Mouse (Mus musculus) ES-CJ7 (cell line): Measurements from ENCODE around the gene Hacl1.
A peak's percentile ranks its signal among the peaks of the same experiment; 100 is the strongest.

Experiments
- DNase-seq: peaks from one replicate; pipeline ENCODE4 v3.0.0; 2011; ENCODE audit warnings: low read depth, low spot score

Gene Hacl1

GRCm38 (mm10) chr14:31662555-31663211 lies 21.6 kb upstream of the Hacl1 start:
- peak; percentile 67 for DNase-seq

- DNase-seq, result peak; percentile 80
Measured at GRCm38 (mm10) chr14:31661671-31662554, 20.8 kb upstream of the Hacl1 start.

- no peak for DNase-seq
Measured at GRCm38 (mm10) chr14:31660312-31661093, 19.4 kb upstream of the Hacl1 start.

- no peak for DNase-seq
Measured at GRCm38 (mm10) chr14:31659501-31660181, 18.6 kb upstream of the Hacl1 start.

GRCm38 (mm10) chr14:31658126-31658680 lies 17.1 kb upstream of the Hacl1 start:
- DNase-seq, result no peak

DNA sequence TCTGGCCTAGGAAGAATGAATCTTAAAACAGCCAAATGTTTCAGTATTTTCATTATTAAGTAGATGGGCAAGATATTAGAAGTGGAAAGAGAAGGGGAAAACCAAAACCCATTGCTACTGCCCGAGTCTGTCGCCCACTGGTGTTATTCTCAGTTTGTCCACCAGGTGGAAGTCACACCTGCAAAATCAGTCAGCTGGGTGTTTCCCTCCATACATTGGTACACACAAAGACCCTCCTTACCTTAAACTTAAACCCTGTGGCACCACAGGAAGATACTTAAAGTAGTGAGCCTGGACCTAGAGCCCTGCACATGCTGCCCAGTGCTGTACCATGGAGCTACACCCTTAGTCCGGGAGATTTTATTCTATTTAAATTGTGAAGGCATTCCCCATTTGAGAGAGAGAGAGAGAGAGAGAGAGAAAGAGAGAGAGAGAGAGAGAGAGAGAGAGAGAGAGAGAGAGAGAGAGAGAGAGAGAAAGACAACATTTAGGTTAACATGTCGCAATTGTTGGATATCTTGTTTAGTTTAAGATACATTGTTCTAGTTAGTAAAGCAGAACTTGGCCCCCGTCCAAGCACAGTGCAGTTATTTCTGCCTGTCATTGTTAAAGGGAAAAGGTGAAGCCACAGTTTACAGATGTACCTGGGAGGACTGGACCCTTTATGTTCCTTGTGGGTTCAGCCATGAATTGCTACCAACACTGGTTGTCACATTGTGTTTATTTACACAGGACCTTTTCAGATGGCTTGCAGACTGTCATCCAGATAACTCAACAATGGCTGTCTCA lies 16.0 kb upstream of the Hacl1 start:
- DNase-seq, result peak; percentile 74

- no peak for DNase-seq
Measured at GRCm38 (mm10) chr14:31656386-31656785, 15.3 kb upstream of the Hacl1 start.

DNA sequence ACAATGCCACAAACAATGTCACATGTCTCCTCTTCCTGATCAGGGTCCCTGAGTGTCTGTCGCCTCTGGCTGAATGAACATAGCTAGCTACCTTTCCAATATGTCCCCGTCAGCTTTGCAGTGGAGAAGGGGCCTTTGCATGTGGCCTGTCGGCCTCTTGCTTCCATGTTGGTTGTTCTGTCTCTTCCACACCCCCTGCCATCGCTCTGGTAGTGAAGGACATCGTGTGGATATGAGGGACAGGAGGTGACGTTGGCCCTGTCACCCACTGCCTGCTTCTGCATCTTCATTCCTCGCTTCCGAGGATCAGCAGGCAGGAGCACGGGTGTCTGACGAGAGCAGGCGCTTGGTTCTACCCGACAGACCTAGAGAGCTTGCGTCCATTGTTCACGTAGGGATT lies 14.3 kb upstream of the Hacl1 start:
- no peak for DNase-seq

DNA sequence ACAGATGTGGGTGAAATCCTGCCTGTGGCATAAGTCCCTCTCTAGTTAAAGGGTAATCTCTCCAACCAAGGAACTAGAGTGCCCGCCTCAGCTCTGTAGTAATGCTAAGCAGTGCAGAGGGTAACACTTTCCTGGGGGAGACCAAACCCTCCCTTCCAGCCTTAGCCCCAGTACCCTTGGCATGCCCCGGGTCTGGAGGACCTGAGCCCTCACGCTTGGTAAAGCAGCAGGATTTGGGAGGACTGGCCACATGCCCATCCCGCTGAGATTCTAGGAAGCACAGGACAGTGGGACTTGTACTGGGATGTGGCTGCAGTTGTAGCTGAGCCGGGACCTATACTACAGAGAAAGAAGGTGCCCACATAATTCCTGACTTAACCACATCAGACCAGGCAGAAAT lies 13.7 kb upstream of the Hacl1 start:
- DNase-seq, result no peak

DNA sequence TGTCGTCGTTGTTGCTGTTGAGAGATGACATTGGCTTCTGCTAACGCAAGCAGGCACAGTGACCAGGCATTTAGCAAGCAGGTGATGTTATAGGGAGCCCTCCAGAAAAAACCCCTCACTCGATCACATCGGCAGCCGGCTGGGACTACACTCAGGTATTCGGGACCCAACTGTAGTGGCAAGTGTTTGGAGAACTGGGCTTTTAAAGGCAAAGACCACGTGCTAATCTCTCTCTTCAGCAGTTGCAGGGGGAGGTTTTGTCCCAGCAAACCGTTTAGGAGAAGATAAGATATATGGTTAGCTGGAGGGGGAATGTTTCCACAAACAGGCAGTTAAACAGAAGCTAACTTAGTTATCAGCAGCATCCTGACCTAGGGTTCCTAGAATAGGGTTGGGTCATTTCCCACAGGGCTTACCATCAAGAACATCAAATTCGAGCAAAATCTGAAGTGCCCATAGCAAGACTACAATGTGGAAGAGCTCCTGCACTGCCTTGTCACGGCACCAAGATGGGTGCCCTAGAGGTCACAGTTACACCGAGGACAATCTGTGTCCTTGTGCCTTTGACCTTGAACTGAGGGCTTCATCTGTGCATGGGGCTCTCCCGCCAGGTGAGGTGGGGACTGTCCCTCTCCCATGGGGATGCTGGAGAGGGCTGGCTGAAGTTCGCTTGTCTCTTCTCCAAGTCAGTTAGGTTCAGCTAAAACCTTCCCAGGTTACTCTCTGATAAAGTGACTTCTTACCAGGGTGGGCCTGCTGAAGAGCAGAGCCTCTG lies 12.2 kb upstream of the Hacl1 start:
- DNase-seq, result no peak

DNA sequence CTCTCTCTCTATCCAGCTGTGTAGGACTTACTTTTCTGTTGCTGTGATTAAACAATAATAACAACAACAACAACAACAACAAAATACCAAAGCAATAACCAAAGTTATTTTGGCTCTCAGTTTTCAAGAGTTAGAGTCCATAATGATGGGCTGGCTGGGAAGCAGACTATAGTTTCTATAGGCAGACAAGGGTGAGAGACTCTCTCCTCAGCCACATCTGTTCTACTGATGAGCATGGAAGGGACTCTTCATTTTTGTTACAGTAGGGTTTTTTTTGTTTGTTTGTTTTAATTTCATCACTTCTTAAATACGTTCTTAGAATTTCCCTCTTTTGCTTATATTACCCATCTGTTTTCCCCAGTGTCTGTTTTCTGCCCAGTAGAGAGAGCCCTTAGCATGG lies 11.5 kb upstream of the Hacl1 start:
- DNase-seq, result no peak

GRCm38 (mm10) chr14:31652106-31652505 lies 11.0 kb upstream of the Hacl1 start:
- no peak for DNase-seq

DNA sequence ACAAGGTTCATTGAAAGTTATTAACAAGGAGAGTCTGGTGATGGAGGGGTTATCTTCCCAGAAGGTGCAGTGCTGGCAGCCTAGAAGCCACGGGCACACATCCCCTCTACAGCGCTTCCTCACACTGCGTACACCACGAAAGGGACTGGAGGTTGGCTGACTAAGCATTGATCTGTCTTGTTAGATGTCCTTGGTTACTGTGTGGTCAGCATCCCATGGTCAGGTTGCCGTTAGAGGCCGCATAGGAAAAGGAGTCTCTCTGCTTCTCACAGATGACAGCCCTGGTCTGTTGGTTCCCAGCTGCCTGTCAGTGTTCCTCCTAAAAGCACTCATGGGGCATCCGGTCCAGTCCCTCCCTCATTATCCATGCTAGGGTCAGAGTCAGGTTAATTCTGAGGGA lies 10.1 kb upstream of the Hacl1 start:
- DNase-seq, result no peak

- peak; percentile 41 for DNase-seq
Measured at GRCm38 (mm10) chr14:31650347-31650746, 9.3 kb upstream of the Hacl1 start.

GRCm38 (mm10) chr14:31647991-31648390 lies 6.9 kb upstream of the Hacl1 start:
- DNase-seq, result no peak

DNA sequence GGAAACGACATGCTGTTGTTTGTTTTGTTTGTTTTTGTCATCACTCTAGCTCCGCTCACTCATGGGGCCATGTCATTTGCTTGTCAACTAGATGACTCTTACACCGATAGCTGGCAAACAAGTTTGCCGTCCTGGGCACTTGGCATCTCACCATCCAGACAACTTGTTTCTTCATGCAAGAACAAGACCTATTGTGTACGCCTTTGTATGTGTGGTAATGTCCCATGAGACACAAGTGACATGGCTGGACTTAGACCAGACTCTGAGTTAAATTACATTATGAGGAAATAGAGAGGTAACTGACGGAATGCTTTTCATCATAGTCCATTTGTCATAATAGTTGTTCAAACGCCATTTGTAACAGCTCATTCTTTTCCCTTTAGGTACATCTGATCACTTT lies 4.8 kb upstream of the Hacl1 start:
- DNase-seq, result no peak

DNA sequence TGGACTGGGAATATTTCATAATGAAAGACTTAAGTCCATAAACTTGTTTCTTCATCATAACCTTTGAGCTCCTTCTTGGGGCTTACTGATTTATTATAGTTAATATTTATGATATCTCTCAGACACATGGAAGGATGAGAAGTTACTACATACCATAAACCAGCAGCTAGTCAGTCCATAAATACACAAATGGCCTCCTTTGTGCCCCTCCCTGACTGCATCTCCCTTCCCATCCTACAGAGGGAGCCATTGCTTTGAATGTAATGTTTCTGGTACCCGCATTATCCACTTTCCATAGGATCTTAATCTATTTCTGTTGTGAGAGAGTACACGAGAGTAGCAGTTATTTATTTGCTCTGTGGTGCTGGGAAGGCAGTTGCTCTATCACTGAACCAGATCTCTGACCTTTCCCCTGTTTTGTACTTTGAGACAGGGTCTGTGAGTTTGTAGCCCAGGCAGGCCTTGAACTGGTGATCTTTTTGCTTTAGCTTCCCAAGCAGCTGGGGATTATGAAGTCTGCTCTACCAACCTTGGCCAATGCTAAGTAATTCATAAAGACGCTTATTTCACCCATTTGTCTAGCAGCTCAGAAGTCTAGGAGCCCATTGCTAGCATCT lies 4.0 kb upstream of the Hacl1 start:
- peak; percentile 57 for DNase-seq

DNA sequence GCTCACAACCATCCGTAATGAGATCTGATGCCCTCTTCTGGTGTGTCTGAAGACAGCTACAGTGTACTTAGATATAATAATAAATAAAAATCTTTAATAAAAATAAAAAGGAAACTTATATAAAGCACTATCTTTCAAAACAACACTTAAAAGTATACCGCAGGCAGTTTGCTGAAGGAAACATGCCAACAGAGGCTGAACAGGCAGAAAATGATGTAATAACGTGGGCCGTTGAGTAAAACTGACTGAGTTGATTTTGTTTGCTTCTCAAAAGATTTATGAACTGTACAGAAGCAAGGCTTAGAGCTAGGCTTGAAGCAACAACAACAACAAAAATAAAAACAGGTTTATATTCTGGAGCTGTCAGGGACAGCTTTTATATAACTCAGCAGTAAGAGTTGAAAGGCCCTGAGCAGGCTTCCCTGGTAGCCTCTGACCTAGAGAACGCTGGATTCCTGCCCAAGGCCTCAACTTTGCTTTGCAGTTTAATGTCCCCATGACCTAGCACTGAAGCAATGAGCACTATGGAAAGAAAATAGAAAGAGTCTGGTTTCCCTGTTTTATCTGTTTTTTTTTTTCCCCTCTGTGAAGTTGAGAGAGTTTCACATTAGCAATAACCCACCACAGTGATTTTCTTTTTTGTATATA lies 3.2 kb upstream of the Hacl1 start:
- DNase-seq, result no peak
